Mouse (Mus musculus): Measurements from ENCODE around the gene Brd1.

- TF ChIP-seq CTCF (IDR thresholded peaks at IDR 0.05; ENCODE audit: low read depth) (no peak), EP300 (IDR thresholded peaks at IDR 0.05; ENCODE audit: low read depth) (no peak)
Observed at GRCm38 (mm10) chr15:88697586-88697985, 36.4 kb downstream of the Brd1 start.

All from heart, postnatal 0 days (tissue).